Mouse (Mus musculus): ENCODE measurements at regions not wholly inside any gene's neighbourhood (a gene's known extent, or its start where the extent isn't known, plus 50 kb on each side); places are given as distances from the start of the nearest gene placed in this dataset.
"Not testable (repeated sequence)": the region's sequence is repeated elsewhere in the genome, so short reads cannot be mapped to it uniquely, and the experiment has no call there.

DNA sequence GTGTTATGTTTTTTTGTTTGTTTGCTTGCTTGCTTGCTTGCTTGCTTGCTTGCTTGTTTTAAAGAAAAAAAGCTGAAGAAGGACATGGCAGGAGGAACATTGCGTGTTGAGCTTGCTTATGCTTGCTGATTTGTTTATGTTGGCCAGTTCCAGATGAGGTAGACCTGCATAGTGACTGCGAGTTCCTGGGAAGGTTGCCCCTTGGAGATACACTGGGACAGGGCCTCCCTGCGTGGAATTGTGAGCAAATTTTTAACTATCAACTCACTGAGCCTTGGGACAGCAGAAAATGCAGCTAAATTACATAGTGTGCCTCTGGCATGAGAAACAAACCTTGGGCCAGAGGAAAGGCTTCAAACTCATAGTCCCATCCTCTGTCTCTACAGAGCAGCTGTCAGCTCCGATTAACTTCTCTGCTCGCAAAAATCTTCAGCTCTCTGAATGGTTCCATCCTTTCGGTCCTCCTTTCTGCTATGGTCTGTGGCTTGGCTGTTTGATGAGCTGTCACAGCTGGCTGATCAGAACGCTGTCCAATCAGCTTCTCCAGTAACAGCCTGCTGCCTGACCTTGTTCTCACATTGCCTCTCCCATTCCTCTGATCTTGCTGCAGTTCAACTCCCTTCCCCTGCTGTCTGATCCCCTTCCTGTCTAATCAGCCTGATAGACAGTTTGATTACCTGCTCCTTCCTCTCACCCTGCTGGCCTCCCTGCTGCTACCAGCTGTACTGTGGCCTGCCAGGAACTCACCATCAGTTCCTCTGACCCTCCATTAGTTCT, 355.7 kb downstream of the Gabrg2 start:
- ATAC-seq (ENCODE audit: low FRiP score, low read depth) (peak; percentile 89), DNase-seq (ENCODE audit: low spot score) (peak; percentile 32)
- Histone ChIP-seq H3K4me3 (replicated peaks; ENCODE audit: low read length) (no peak overlapping the region), H3K4me2 (replicated peaks; ENCODE audit: low read depth, low read length, severe bottlenecking) (no peak overlapping the region), H3K9ac (ENCODE audit: low read depth, low read length, severe bottlenecking) (0 out of 2 replicates have a peak overlapping the region, but pooled peaks have one; percentile 28), H3K27ac (replicated peaks; ENCODE audit: low read depth, low read length) (no peak overlapping the region), H3K4me1 (ENCODE audit: control insufficient read depth, insufficient read depth, low read length) (no peaks in the 10 kb centered on the region), H3K9me3 (ENCODE audit: control insufficient read depth, low read length) (no peaks in the 10 kb centered on the region), H3K27me3 (ENCODE audit: control insufficient read depth, insufficient read depth, low read length) (no peaks in the 10 kb centered on the region), H3K36me3 (ENCODE audit: control insufficient read depth, insufficient read depth, low read length) (no peaks in the 10 kb centered on the region)
- WGBS: 16% methylated on average over 7 of the region's 7 CpGs
- no peak for TF ChIP-seq POLR2A (IDR thresholded peaks at IDR 0.05; ENCODE audit: borderline replicate concordance, extremely low read depth, insufficient read depth, insufficient read length)

GRCm38 (mm10) chr11:41644083-41644482, 356.6 kb downstream of the Gabrg2 start:
- no peaks in the 10 kb centered on the region for H3K9me3 ChIP-seq (ENCODE audit: control insufficient read depth, low read length)
- no peak for TF ChIP-seq POLR2A (IDR thresholded peaks at IDR 0.05; ENCODE audit: borderline replicate concordance, extremely low read depth, insufficient read depth, insufficient read length)
- no peak overlapping the region for H3K9ac ChIP-seq (ENCODE audit: low read depth, low read length, severe bottlenecking)
- H3K4me1 ChIP-seq (ENCODE audit: control insufficient read depth, insufficient read depth, low read length): no peaks in the 10 kb centered on the region
- ATAC-seq (ENCODE audit: low FRiP score, low read depth): peak; percentile 28; the same call in 1 of the 2 replicates
- H3K4me3 ChIP-seq (replicated peaks; ENCODE audit: low read length): no peak overlapping the region
- H3K27me3 ChIP-seq (ENCODE audit: control insufficient read depth, insufficient read depth, low read length): no peaks in the 10 kb centered on the region
- H3K36me3 ChIP-seq (ENCODE audit: control insufficient read depth, insufficient read depth, low read length): no peaks in the 10 kb centered on the region
- no peak overlapping the region for H3K27ac ChIP-seq (replicated peaks; ENCODE audit: low read depth, low read length)
- no peak for DNase-seq (ENCODE audit: low spot score)
- H3K4me2 ChIP-seq (replicated peaks; ENCODE audit: low read depth, low read length, severe bottlenecking): no peak overlapping the region
- 73% methylated on average over 3 of the region's 3 CpGs for WGBS

- no peak overlapping the region for H3K4me3 ChIP-seq (replicated peaks; ENCODE audit: low read length)
- no peak overlapping the region for H3K27ac ChIP-seq (replicated peaks; ENCODE audit: low read depth, low read length)
- no peaks in the 10 kb centered on the region for H3K36me3 ChIP-seq (ENCODE audit: control insufficient read depth, insufficient read depth, low read length)
- 88% methylated on average over 1 of the region's 1 CpGs for WGBS
- H3K27me3 ChIP-seq (ENCODE audit: control insufficient read depth, insufficient read depth, low read length): no peaks in the 10 kb centered on the region
- ATAC-seq (ENCODE audit: low FRiP score, low read depth): no peak
- no peak overlapping the region for H3K4me2 ChIP-seq (replicated peaks; ENCODE audit: low read depth, low read length, severe bottlenecking)
- no peak for TF ChIP-seq POLR2A (IDR thresholded peaks at IDR 0.05; ENCODE audit: borderline replicate concordance, extremely low read depth, insufficient read depth, insufficient read length)
- no peak overlapping the region for H3K9ac ChIP-seq (ENCODE audit: low read depth, low read length, severe bottlenecking)
- no peaks in the 10 kb centered on the region for H3K4me1 ChIP-seq (ENCODE audit: control insufficient read depth, insufficient read depth, low read length)
- DNase-seq (ENCODE audit: low spot score): no peak
- H3K9me3 ChIP-seq (ENCODE audit: control insufficient read depth, low read length): no peaks in the 10 kb centered on the region
Observed at GRCm38 (mm10) chr11:41599006-41599405, 401.7 kb downstream of the Gabrg2 start.

- H3K4me3 ChIP-seq (replicated peaks; ENCODE audit: low read length): no peak overlapping the region
- H3K9me3 ChIP-seq (ENCODE audit: control insufficient read depth, low read length): no peaks in the 10 kb centered on the region
- no peak overlapping the region for H3K27ac ChIP-seq (replicated peaks; ENCODE audit: low read depth, low read length)
- TF ChIP-seq POLR2A (IDR thresholded peaks at IDR 0.05; ENCODE audit: borderline replicate concordance, extremely low read depth, insufficient read depth, insufficient read length): no peak
- no peaks in the 10 kb centered on the region for H3K27me3 ChIP-seq (ENCODE audit: control insufficient read depth, insufficient read depth, low read length)
- WGBS: 56% methylated on average over 6 of the region's 6 CpGs
- H3K4me1 ChIP-seq (ENCODE audit: control insufficient read depth, insufficient read depth, low read length): no peaks in the 10 kb centered on the region
- no peaks in the 10 kb centered on the region for H3K36me3 ChIP-seq (ENCODE audit: control insufficient read depth, insufficient read depth, low read length)
- no peak overlapping the region for H3K4me2 ChIP-seq (replicated peaks; ENCODE audit: low read depth, low read length, severe bottlenecking)
- H3K9ac ChIP-seq (ENCODE audit: low read depth, low read length, severe bottlenecking): no peak overlapping the region
- no peak for DNase-seq (ENCODE audit: low spot score)
- ATAC-seq (ENCODE audit: low FRiP score, low read depth): no peak
Observed at GRCm38 (mm10) chr11:41598431-41598830, 402.2 kb downstream of the Gabrg2 start.

DNA sequence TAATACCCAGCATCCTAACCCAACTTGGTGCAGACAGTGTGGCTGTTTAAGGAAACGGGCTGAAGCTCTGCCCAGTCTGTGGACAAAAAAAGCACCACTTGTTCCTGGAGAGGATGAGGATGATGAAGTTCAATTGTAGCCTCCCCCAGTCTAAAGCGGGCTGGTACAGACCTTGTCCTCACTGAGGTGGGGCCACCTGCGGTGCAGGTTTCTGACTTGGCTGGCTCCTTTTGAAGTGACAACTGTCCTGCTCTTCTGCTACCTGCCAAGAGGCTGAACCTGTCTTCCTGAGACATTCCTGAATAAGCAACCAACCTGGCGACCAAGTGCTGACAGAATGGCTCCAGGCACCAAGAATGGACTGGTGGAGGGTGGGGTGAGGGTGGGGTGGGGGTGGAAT, 409.2 kb downstream of the Gabrg2 start:
- not testable (repeated sequence) for H3K4me3 ChIP-seq (replicated peaks; ENCODE audit: low read length); H3K36me3 ChIP-seq (ENCODE audit: control insufficient read depth, insufficient read depth, low read length); H3K9me3 ChIP-seq (ENCODE audit: control insufficient read depth, low read length); H3K4me1 ChIP-seq (ENCODE audit: control insufficient read depth, insufficient read depth, low read length); H3K9ac ChIP-seq (ENCODE audit: low read depth, low read length, severe bottlenecking); H3K27me3 ChIP-seq (ENCODE audit: control insufficient read depth, insufficient read depth, low read length); DNase-seq (ENCODE audit: low spot score); ATAC-seq (ENCODE audit: low FRiP score, low read depth); H3K27ac ChIP-seq (replicated peaks; ENCODE audit: low read depth, low read length); H3K4me2 ChIP-seq (replicated peaks; ENCODE audit: low read depth, low read length, severe bottlenecking)
- WGBS: 64% methylated on average over 4 of the region's 4 CpGs

Measured in limb, embryonic 14.5 days (tissue).